Mouse (Mus musculus): ENCODE data around the gene E430018J23Rik. TPM values are rescaled to one million over a fixed set of nuclear protein-coding genes. Genes with fewer than 3 reads are reported as not detected.

E430018J23Rik gene
- polyA plus RNA-seq, 1 experiment from 2014 or later, result 4.6 TPM

- Histone ChIP-seq H3K4me2 (ENCODE audit: low read length) (no peak overlapping the region), H3K4me3 (ENCODE audit: control insufficient read depth in 1 of 2, insufficient read depth in 1 of 2, low read depth in 1 of 2, low read length in 2 of 2) (no peak overlapping the region), H3K27me3 (ENCODE audit: control insufficient read depth, insufficient read depth, low read length) (no peaks in the 10 kb centered on the region), H3K27ac (replicated peaks in 1 of 2; ENCODE audit: control insufficient read depth in 1 of 2, insufficient read depth in 1 of 2, low read depth in 2 of 2, low read length in 2 of 2) (no peak overlapping the region), H3K36me3 (ENCODE audit: control insufficient read depth, insufficient read depth, low read length) (peaks cover 29% of the 10 kb centered on the region), H3K9me3 (ENCODE audit: control insufficient read depth, low read length) (no peaks in the 10 kb centered on the region), H3K4me1 (ENCODE audit: control insufficient read depth in 2 of 2, insufficient read depth in 2 of 2, low read length in 2 of 2) (peaks cover 12 to 19% of the 10 kb centered on the region in 2 experiments), H3K9ac (ENCODE audit: low read length) (no peak overlapping the region)
- no peak for ATAC-seq (ENCODE audit: insufficient number of reproducible peaks, insufficient read depth, low FRiP score, low read depth)
- WGBS, result 96% methylated on average over 8 of the region's 8 CpGs
Observed at GRCm38 (mm10) chr7:127341356-127341755, 52.1 kb downstream of the E430018J23Rik start.

Other genes with a start within 250 kb of the E430018J23Rik start
- gene Cd2bp2, start 197.6 kb downstream of the E430018J23Rik start, polyA plus RNA-seq (2014; fragmentation: Nextera tagmentation; extraction: Ambion mirVana), result 33.7 and 34.8 TPM in 2 replicates
- 20.2 and 21.2 TPM in 2 replicates for gene Tbc1d10b, start 185.2 kb downstream of the E430018J23Rik start, polyA plus RNA-seq (2014; fragmentation: Nextera tagmentation; extraction: Ambion mirVana)
- gene Mylpf, start 184.7 kb downstream of the E430018J23Rik start, polyA plus RNA-seq (2014; fragmentation: Nextera tagmentation; extraction: Ambion mirVana), result 11.7 and 14.9 TPM in 2 replicates
- 9.9 and 11.4 TPM in 2 replicates for gene Zfp553, start 160.6 kb downstream of the E430018J23Rik start, polyA plus RNA-seq (2014; fragmentation: Nextera tagmentation; extraction: Ambion mirVana)
- gene Sept1, start 160.5 kb downstream of the E430018J23Rik start, polyA plus RNA-seq (2014; fragmentation: Nextera tagmentation; extraction: Ambion mirVana), result 22.2 and 25.3 TPM in 2 replicates
- 26.8 and 31.4 TPM in 2 replicates for gene Zfp771, start 149.4 kb downstream of the E430018J23Rik start, polyA plus RNA-seq (2014; fragmentation: Nextera tagmentation; extraction: Ambion mirVana)
- gene Dctpp1, start 132.9 kb downstream of the E430018J23Rik start, polyA plus RNA-seq (2014; fragmentation: Nextera tagmentation; extraction: Ambion mirVana), result 168 and 172 TPM in 2 replicates
- gene Sephs2, start 119.6 kb downstream of the E430018J23Rik start, polyA plus RNA-seq (2014; fragmentation: Nextera tagmentation; extraction: Ambion mirVana), result 69.5 and 74.6 TPM in 2 replicates
- gene Itgal, start 97.4 kb downstream of the E430018J23Rik start, polyA plus RNA-seq (2014; fragmentation: Nextera tagmentation; extraction: Ambion mirVana), result 1.2 and 1.5 TPM in 2 replicates
- gene Zfp768, start 48.0 kb downstream of the E430018J23Rik start, polyA plus RNA-seq (2014; fragmentation: Nextera tagmentation; extraction: Ambion mirVana), result 5.6 TPM in 2 replicates
- 4.7 TPM in 2 replicates for gene Zfp747, start 17.6 kb downstream of the E430018J23Rik start, polyA plus RNA-seq (2014; fragmentation: Nextera tagmentation; extraction: Ambion mirVana)
- 4.5 and 4.6 TPM in 2 replicates for gene 9130019O22Rik, start 6.5 kb downstream of the E430018J23Rik start, polyA plus RNA-seq (2014; fragmentation: Nextera tagmentation; extraction: Ambion mirVana)
- gene Zfp764, start 13.2 kb upstream of the E430018J23Rik start, polyA plus RNA-seq (2014; fragmentation: Nextera tagmentation; extraction: Ambion mirVana), result 5.8 and 6.4 TPM in 2 replicates
- 16.4 and 18.4 TPM in 2 replicates for gene Zfp688, start 28.4 kb upstream of the E430018J23Rik start, polyA plus RNA-seq (2014; fragmentation: Nextera tagmentation; extraction: Ambion mirVana)
- 4.0 and 4.9 TPM in 2 replicates for gene Zfp689, start 55.5 kb upstream of the E430018J23Rik start, polyA plus RNA-seq (2014; fragmentation: Nextera tagmentation; extraction: Ambion mirVana)
- gene Prr14, start 66.0 kb upstream of the E430018J23Rik start, polyA plus RNA-seq (2014; fragmentation: Nextera tagmentation; extraction: Ambion mirVana), result 31.5 and 37.5 TPM in 2 replicates
- gene Fbrs, start 85.6 kb upstream of the E430018J23Rik start, polyA plus RNA-seq (2014; fragmentation: Nextera tagmentation; extraction: Ambion mirVana), result 9.9 and 10.4 TPM in 2 replicates
- 40.1 and 40.4 TPM in 2 replicates for gene Srcap, start 118.4 kb upstream of the E430018J23Rik start, polyA plus RNA-seq (2014; fragmentation: Nextera tagmentation; extraction: Ambion mirVana)
- gene Gm42715, start 126.0 kb upstream of the E430018J23Rik start, polyA plus RNA-seq (2014; fragmentation: Nextera tagmentation; extraction: Ambion mirVana), result 10.3 and 11.3 TPM in 2 replicates
- gene Tmem265, start 167.8 kb upstream of the E430018J23Rik start, polyA plus RNA-seq (2014; fragmentation: Nextera tagmentation; extraction: Ambion mirVana), result 1.9 and 2.1 TPM in 2 replicates
- 34.3 and 38.7 TPM in 2 replicates for gene Phkg2, start 179.7 kb upstream of the E430018J23Rik start, polyA plus RNA-seq (2014; fragmentation: Nextera tagmentation; extraction: Ambion mirVana)
- 10.1 and 12.7 TPM in 2 replicates for gene Ccdc189, start 195.0 kb upstream of the E430018J23Rik start, polyA plus RNA-seq (2014; fragmentation: Nextera tagmentation; extraction: Ambion mirVana)
- gene Rnf40, start 195.1 kb upstream of the E430018J23Rik start, polyA plus RNA-seq (2014; fragmentation: Nextera tagmentation; extraction: Ambion mirVana), result 24.1 and 25.8 TPM in 2 replicates
- gene Zfp629, start 222.2 kb upstream of the E430018J23Rik start, polyA plus RNA-seq (2014; fragmentation: Nextera tagmentation; extraction: Ambion mirVana), result 10.7 and 12.3 TPM in 2 replicates